Mouse (Mus musculus) left cerebral cortex, postnatal 10 days (tissue): ENCODE results near the gene Alyref. TPM values are rescaled to one million over a fixed set of nuclear protein-coding genes. Genes with fewer than 3 reads are reported as not detected.

Source experiments
- DNase-seq, 2 experiments: peaks; one replicate each; pipeline ENCODE4 v3.0.0; 2021 to 2022; ENCODE audit warnings: low spot score in 2 of 2, mixed read lengths in 1 of 2; ENCODE audit errors: extremely low spot score in 1 of 2
- intact Hi-C: fragments of 180-260 bp; cut with DNase I; formaldehyde crosslinking; loops from one replicate; pipeline ENCODE4 v1.15.1; 2025
- microRNA-seq: library from miRNA; unstranded; fragments of <30 nt; microRNA quantifications from one replicate; pipeline ENCODE4 v1.2.0, GENCODE M21; 2022
- total RNA-seq, 2 experiments: library from RNA; stranded (reverse); gene quantifications; 2 replicates each; pipeline ENCODE4 v1.2.3; 2021

Gene Alyref
- total RNA-seq, 2 experiments from 2014 or later, result 69.3 to 76.5 TPM

DNA sequence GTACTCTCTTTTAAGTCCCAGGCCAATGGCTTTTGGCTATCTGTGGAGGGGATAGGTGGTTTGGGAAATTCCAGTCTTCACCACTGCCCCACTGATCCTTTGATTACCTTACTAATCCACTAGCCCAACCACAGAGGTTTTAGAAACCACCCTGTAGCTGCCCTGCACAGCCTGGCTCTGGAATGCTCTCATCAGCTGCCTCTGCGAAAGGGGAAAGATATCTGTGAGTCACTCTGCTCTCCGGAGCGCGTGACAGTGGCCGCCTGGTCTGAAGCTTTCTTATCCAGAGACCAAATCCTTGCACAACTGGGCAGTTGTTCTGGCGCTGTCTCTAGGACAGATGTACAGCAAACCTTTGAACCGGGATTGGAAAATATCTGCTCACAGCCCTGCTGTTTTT, 43.3 kb downstream of the Alyref start:
- intact Hi-C loops, result no loop called here

DNA sequence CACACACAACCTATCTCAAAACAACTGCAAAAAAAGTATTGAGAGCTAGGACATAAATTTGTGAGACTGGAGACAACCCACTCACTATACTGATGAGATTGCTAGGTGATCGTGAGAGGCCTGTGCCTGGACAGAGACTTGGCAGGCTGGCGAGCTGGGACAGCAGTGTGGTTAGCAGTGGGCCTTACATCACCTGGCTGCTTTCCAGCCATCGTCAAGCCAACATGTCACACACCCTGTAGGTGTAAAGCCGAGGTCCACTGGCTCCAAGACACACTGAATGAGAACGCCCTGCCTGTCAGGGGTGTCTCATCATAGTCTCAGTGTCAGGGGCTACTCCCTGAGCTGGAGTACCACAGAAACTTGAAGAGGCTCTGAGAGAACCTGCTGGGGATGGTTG, 45.4 kb downstream of the Alyref start:
- intact Hi-C loops, result no loop called here
- no peak for DNase-seq

More for the DNA sequence above, 43.3 kb downstream of the Alyref start:
- DNase-seq, result no peak

DNA sequence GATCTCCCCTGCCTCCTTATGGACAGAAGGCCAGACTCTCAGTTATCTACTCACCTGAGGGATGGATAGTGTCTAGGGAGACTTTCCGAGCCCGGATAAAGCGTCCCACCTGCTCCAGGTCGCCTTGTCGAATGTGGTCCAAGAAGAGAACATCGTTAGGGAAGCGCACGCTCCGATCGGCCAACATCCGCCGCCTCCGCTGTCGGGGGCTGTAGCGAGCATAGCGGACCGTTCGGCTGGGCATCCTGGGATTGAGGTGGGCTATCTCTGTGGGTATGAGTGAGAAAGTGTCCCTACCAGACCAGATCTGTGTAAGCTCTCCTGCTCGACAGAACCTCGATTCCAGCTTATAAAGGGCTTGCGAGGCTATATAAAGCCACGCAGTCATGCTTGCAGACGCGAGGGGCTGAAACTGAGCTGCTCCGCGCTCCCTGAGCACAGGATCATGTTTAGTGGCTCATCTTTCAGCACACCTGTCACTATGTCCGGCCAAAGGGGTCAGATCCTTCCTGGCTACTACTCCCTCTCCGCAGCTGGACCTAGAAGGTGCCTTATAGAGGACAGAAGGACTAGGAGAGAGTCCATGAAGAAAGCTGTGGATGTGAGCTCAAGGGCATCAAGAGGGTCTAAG, 47.2 kb downstream of the Alyref start, which contains the start of gene Ppp1r27:
Ppp1r27 (minus strand) TSS at position 323 of the 631 bp plus-strand sequence.
- intact Hi-C loops, result no loop called here
- DNase-seq, result no peak

DNA sequence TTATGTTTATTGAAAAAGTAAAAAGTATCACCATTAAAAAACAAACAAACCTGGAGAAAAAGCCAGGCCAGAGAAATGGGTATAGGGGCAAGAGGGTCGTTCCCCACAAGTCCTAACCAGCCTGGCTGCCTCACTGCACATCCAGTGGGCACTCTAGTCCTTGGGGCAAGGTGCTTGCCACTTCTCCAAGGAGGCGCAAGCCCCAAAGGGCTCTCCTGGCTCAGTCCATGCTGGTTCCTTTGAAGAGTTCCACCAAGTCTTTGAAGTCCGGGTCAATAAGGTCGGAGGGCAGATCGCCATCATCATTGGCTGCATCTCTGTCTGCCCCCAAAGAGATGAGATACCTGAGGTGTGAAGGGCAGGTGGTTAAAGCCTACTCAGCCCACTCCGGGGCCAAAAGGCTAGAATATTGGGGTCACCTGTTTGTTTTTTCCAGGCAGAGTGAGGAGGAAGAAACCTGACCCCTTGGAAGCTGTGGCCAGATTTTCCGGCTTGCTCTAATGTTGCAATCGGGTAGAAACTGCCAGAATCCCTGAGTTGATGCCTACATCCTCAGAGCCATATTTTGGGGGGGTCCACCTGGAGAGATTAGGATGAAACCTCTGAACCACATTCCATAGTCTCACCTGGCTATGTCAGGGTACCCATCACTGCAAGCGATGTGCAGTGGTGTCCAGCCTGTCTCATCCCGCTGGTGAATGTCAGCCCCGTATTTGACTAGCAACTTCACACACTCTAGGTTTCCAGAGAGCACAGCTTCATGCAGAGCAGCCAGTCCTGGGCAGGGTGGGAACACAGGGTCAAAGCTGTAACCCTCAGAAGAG, 48.0 kb downstream of the Alyref start:
- intact Hi-C loops, result no loop called here

DNA sequence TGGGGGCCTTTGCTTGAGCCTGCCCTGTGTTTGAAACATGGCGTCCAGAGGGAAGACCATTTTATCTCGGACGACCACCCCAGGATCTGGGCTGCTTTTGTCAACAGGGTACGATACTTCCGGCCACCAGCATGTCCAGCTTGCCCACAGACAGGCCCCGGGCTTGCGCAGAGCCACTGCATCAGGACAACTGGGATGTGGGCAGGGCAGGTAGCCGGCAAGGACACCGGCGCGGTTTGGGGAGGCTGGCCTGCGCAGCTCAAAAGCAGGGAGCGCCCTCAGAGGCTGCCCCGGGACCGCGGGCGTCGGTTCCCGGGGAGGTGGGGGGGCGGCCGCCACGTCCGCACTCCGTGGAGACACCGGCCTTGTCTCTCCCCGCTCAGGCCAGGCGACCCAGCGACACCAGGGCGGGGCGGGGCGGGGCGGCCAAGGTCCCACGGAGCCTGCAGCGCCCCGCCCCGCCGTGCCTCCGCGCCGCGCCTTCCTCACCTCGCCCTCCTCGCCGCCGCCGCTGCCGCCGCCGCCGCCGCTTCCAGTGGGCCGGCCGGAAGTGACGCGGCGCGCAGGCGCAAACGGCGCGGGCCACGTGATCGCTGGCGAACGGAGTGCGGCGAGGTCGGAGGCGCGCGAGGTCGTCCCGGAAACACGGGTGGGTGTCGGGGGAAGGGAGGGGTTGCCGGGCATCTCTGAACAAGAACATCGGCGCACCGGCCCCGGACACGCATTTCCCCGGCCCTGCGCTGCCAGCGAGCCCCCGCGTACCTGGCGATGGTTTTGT, 48.8 kb downstream of the Alyref start, which contains the start of gene Mcrip1:
Mcrip1 (minus strand) TSS at position 560 of the 778 bp plus-strand sequence.
- peak; percentile 87 to 97 for DNase-seq
- intact Hi-C loops, result no loop called here

More for the DNA sequence above, 48.0 kb downstream of the Alyref start:
- no peak for DNase-seq

DNA sequence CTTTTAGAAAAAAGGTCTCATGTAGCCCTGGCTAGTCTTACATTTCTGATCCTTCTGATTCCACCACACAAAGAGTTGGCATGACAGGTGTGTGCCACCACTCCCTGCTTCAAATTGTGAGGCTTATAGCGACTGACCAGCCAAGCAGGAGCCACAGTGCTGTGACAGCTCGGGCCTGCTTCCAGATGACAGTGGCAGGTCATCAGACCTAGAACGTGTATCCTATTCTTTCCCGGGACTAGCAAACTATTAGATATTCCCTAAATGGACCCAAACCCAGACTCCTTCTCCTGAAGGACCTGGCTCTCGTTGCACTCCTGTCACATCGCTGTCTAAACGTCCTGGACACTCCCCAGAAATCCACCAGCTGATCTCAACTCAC, 49.4 kb downstream of the Alyref start:
- intact Hi-C loops, result no loop called here

DNA sequence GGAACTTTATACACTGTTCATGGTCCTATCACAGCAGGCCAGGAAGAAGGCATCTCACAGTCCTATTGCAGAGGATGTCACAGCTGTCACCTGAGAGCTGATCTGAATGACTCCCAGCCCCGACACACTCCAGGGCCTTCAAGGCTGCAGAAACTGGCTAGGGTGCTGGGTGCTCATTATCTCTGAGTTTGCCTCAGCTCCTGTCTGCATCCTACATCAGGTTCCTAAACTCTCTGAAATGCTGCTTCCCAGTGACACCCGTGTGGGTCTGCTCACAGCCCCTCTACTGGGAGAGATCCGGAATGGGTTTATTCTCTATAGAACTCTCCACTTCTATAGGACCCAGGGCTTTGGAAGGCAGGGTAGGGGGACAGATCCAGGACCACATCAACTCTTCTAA, 50.0 kb downstream of the Alyref start:
- no peak for DNase-seq
- intact Hi-C loops, result no loop called here

More for the DNA sequence above, 49.4 kb downstream of the Alyref start:
- DNase-seq, result no peak

DNA sequence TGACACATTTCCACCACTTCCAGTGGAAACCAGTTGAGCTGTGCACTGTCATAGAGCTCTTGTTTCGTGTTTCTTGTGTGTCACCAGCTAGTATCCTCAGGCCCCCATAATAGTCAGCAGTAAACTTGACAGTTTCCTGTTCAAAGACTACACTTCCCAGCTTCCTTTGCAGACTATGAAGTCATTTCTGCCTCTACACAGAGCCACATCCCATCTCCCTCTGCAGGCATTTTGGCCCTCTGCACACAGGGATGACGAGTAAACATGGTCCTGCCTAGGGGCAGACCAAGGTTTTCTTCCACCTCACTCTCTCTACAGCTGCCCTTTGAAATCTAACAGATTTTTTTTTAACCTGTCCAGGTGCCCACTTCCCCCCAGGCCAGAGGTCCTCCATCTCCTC, 50.7 kb downstream of the Alyref start:
- intact Hi-C loops, result no loop called here
- DNase-seq, result no peak

DNA sequence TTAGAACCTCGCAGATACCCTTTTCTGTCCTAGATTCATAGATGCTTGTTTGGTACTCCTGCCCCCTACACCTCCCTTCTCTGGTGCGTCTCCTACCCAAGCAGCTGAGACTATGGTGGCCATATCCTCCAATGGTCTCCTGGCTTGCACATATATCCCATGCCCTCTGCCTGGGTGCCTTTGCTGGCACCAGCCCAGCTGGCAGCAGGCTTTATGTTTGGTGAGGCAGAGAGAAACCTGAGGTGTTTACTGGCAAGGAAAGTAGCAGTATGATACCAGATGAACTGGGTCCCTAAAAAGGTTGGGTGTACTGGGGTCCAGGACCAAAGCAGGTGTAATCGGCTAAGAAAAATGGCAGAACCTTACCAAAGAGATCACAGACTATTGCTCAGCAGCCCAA, 52.2 kb downstream of the Alyref start:
- DNase-seq, result no peak
- intact Hi-C loops, result no loop called here

DNA sequence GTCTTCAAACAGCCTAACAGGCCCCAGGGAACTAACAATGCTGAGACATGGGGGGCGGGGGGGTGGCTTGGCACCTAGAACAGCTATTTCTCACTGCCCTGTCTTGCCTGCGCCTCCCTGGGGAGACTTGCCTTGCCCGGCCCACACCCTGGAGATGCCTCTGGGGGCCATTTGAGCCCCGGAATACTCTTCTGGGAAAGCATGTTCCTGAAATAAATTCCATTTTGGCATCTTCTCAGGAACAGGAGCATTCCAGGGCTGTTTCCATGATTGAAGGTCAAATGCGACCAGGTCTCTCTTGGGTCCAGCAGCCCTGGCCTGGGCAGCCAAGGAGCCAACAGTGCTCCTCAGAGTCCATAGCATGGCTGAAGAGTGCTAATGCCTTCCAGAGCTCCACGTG, 55.8 kb downstream of the Alyref start:
- intact Hi-C loops, result no loop called here
- DNase-seq, result no peak

Small RNAs within 50 kb of the gene (microRNA-seq; reads per million reads assigned to microRNA genes)
- not detected for gene Mir6936

Other genes starting within 250 kb of the Alyref start
- gene Actg1, start 249.8 kb downstream of the Alyref start, total RNA-seq, result 1,000 to 10,000 TPM; 2,375 to 2,523 TPM
- not detected for gene Fscn2, start 236.8 kb downstream of the Alyref start, total RNA-seq
- 10 to 100 TPM; 59.2 to 64.4 TPM for gene Faap100, start 219.6 kb downstream of the Alyref start, total RNA-seq
- 10 to 100 TPM; 63.1 to 70.3 TPM for gene Nploc4, start 160.7 kb downstream of the Alyref start, total RNA-seq
- gene Tspan10, start 155.7 kb downstream of the Alyref start, total RNA-seq, result not detected
- under 1 TPM; 0.24 to 0.34 TPM for gene Pde6g, start 144.9 kb downstream of the Alyref start, total RNA-seq
- 10 to 100 TPM; 10.6 to 13.8 TPM for gene Oxld1, start 140.3 kb downstream of the Alyref start, total RNA-seq
- 10 to 100 TPM; 16.8 to 20.8 TPM for gene Ccdc137, start 140.2 kb downstream of the Alyref start, total RNA-seq
- gene Arl16, start 130.8 kb downstream of the Alyref start, total RNA-seq, result 10 to 100 TPM; 60.9 to 61.0 TPM
- 10 to 100 TPM; 76.6 to 79.1 TPM for gene Mrpl12, start 113.8 kb downstream of the Alyref start, total RNA-seq
- 10 to 100 TPM; 23.4 to 26.6 TPM for gene Slc25a10, start 106.5 kb downstream of the Alyref start, total RNA-seq
- gene Gcgr, start 67.7 kb downstream of the Alyref start, total RNA-seq, result under 1 TPM in 1 of 2 experiments, not detected in 1; 0.26 TPM
- 100 to 1,000 TPM; 103 to 110 TPM for gene Mcrip1, start 48.6 kb downstream of the Alyref start, total RNA-seq
- not detected for gene Ppp1r27, start 47.2 kb downstream of the Alyref start, total RNA-seq
- 100 to 1,000 TPM; 136 to 138 TPM for gene P4hb, start 25.1 kb downstream of the Alyref start, total RNA-seq
- gene Arhgdia, start 16.7 kb downstream of the Alyref start, total RNA-seq, result 100 to 1,000 TPM; 406 to 417 TPM
- 100 to 1,000 TPM; 102 to 110 TPM for gene Anapc11, start 56 bp upstream of the Alyref start, total RNA-seq
- not detected for gene Npb, start 10.1 kb upstream of the Alyref start, total RNA-seq
- 100 to 1,000 TPM; 130 TPM for gene Pcyt2, start 19.6 kb upstream of the Alyref start, total RNA-seq
- 10 to 100 TPM; 37.5 to 40.6 TPM for gene Sirt7, start 26.9 kb upstream of the Alyref start, total RNA-seq
- 10 to 100 TPM; 84.4 to 84.7 TPM for gene Mafg, start 35.2 kb upstream of the Alyref start, total RNA-seq
- gene Pycr1, start 45.4 kb upstream of the Alyref start, total RNA-seq, result 1 to 10 TPM; 3.0 to 3.8 TPM
- 1 to 10 TPM; 3.1 to 3.5 TPM for gene Myadml2, start 49.8 kb upstream of the Alyref start, total RNA-seq
- gene Notum, start 62.8 kb upstream of the Alyref start, total RNA-seq, result 1 to 10 TPM; 4.2 to 5.7 TPM
- 10 to 100 TPM; 59.1 to 66.6 TPM for gene Aspscr1, start 74.6 kb upstream of the Alyref start, total RNA-seq
- 10 to 100 TPM; 24.5 to 26.0 TPM for gene Cenpx, start 115.4 kb upstream of the Alyref start, total RNA-seq
- 10 to 100 TPM; 58.3 to 66.0 TPM for gene Lrrc45, start 115.6 kb upstream of the Alyref start, total RNA-seq
- gene Rac3, start 123.1 kb upstream of the Alyref start, total RNA-seq, result 100 to 1,000 TPM; 265 to 293 TPM
- gene Dcxr, start 128.9 kb upstream of the Alyref start, total RNA-seq, result 1 to 10 TPM; 5.9 to 6.4 TPM
- 1 to 10 TPM; 3.3 to 3.7 TPM for gene Cbr2, start 133.7 kb upstream of the Alyref start, total RNA-seq
- gene Hmga1b, start 164.4 kb upstream of the Alyref start, total RNA-seq, result 10 to 100 TPM; 25.0 to 46.6 TPM
- gene Rfng, start 185.8 kb upstream of the Alyref start, total RNA-seq, result 10 to 100 TPM; 88.1 to 88.4 TPM
- 100 to 1,000 TPM; 147 to 148 TPM for gene Gps1, start 185.9 kb upstream of the Alyref start, total RNA-seq
- 10 to 100 TPM; 37.4 to 40.7 TPM for gene Dus1l, start 198.0 kb upstream of the Alyref start, total RNA-seq
- 100 to 1,000 TPM; 258 to 269 TPM for gene Fasn, start 226.2 kb upstream of the Alyref start, total RNA-seq